Mouse (Mus musculus) induced T-regulatory cell, adult 2 months (primary cell): ENCODE results near the gene Glt1d1.
"Not testable (repeated sequence)": the region's sequence is repeated elsewhere in the genome, so short reads cannot be mapped to it uniquely, and the experiment has no call there.

Experiments
- DNase-seq: peaks from one replicate; pipeline ENCODE4 v3.0.0-alpha.2; 2012; ENCODE audit warnings: low read depth

Gene Glt1d1

GRCm38 (mm10) chr5:127699679-127700078 lies 67.6 kb downstream of the Glt1d1 start:
- DNase-seq = no peak

GRCm38 (mm10) chr5:127700156-127700555 lies 68.1 kb downstream of the Glt1d1 start:
- DNase-seq = no peak

- DNase-seq = no peak
These were observed 71.6 kb downstream of the Glt1d1 start for GRCm38 (mm10) chr5:127703609-127704180.

GRCm38 (mm10) chr5:127705225-127705624 lies 73.2 kb downstream of the Glt1d1 start:
- no peak for DNase-seq

- DNase-seq = no peak
These were observed 73.9 kb downstream of the Glt1d1 start for GRCm38 (mm10) chr5:127705976-127706375.

GRCm38 (mm10) chr5:127708143-127708542 lies 76.1 kb downstream of the Glt1d1 start:
- no peak for DNase-seq

GRCm38 (mm10) chr5:127714783-127715704 lies 83.0 kb downstream of the Glt1d1 start:
- no peak for DNase-seq

- DNase-seq = no peak
These were observed 88.7 kb downstream of the Glt1d1 start for GRCm38 (mm10) chr5:127720591-127721379.

- not testable (repeated sequence) for DNase-seq
These were observed 90.1 kb downstream of the Glt1d1 start for GRCm38 (mm10) chr5:127722171-127722570.

GRCm38 (mm10) chr5:127730351-127730750 lies 98.3 kb downstream of the Glt1d1 start:
- DNase-seq = no peak

- DNase-seq = no peak
These were observed 109.3 kb downstream of the Glt1d1 start for GRCm38 (mm10) chr5:127741331-127741730.

- DNase-seq = not testable (repeated sequence)
These were observed 117.5 kb downstream of the Glt1d1 start for GRCm38 (mm10) chr5:127749540-127749939.

GRCm38 (mm10) chr5:127751262-127751975 lies 119.4 kb downstream of the Glt1d1 start:
- DNase-seq = no peak

- no peak for DNase-seq
These were observed 123.5 kb downstream of the Glt1d1 start for GRCm38 (mm10) chr5:127755594-127755993.

- no peak for DNase-seq
These were observed 123.9 kb downstream of the Glt1d1 start for GRCm38 (mm10) chr5:127756011-127756410.

GRCm38 (mm10) chr5:127756671-127757423 lies 124.8 kb downstream of the Glt1d1 start:
- DNase-seq = no peak

- DNase-seq = no peak
These were observed 126.5 kb downstream of the Glt1d1 start for GRCm38 (mm10) chr5:127758576-127758975.
